In genomic region chr15:86250269-86250668, GRCm38 (mm10) we compare ENCODE assay signal across 7 mouse cellular contexts. TPM values are rescaled to one million over a fixed set of nuclear protein-coding genes. Genes with fewer than 3 reads are reported as not detected.
DNase-seq lines count a peak whose midpoint lies in the region; ATAC-seq and TF ChIP-seq lines count a peak whose summit lies in the region.

No protein-coding gene starts in this region.

- H3K4me2 ChIP-seq in kidney, embryonic 15.5 days = no peak overlapping the region

- no peaks in the 10 kb centered on the region for H3K4me1 ChIP-seq in testis, adult 2 months (ENCODE audit: control insufficient read depth, insufficient read depth, low read length)
- H3K4me1 ChIP-seq in bone marrow, adult 2 months (ENCODE audit: control insufficient read depth, insufficient read depth, low read length) = peaks cover 8% of the 10 kb centered on the region
- peaks cover 15% of the 10 kb centered on the region for H3K4me1 ChIP-seq in forebrain, embryonic 10.5 days
- 0 out of 2 replicates have a peak, but pooled peaks cover 4% of the 10 kb centered on the region for H3K4me1 ChIP-seq in kidney, embryonic 15.5 days

- H3K27me3 ChIP-seq in testis, adult 2 months (ENCODE audit: control insufficient read depth, insufficient read depth, low read length) = no peaks in the 10 kb centered on the region
- H3K27me3 ChIP-seq in forebrain, embryonic 10.5 days (ENCODE audit: poor library complexity, severe bottlenecking) = peaks cover 35% of the 10 kb centered on the region
- H3K27me3 ChIP-seq in kidney, embryonic 15.5 days = no peaks in the 10 kb centered on the region

- no peak for DNase-seq in testis, postnatal 14 days (ENCODE audit: low spot score)
- DNase-seq in forebrain, embryonic 10.5 days (ENCODE audit: extremely low spot score, low spot score) = peak; percentile 33
- DNase-seq in lung, postnatal 25 days (ENCODE audit: low spot score) = peak; percentile 22
- peak; percentile 43 for DNase-seq in right cerebral cortex, postnatal 14 days

- TF ChIP-seq POLR2A in testis, adult 2 months (IDR thresholded peaks at IDR 0.05; ENCODE audit: control insufficient read depth, low read depth, low read length) = no peak
- no peak for TF ChIP-seq POLR2A in bone marrow, adult 2 months (IDR thresholded peaks at IDR 0.05; ENCODE audit: borderline replicate concordance, control insufficient read depth, low read depth, low read length)

- no peak overlapping the region for H3K9ac ChIP-seq in kidney, embryonic 15.5 days

- no peaks in the 10 kb centered on the region for H3K9me3 ChIP-seq in forebrain, embryonic 10.5 days
- H3K9me3 ChIP-seq in kidney, embryonic 15.5 days (replicated peaks) = no peaks in the 10 kb centered on the region

- 0 out of 2 replicates have a peak, but pooled peaks have one; percentile 9 for ATAC-seq in kidney, embryonic 15.5 days (replicated peaks; ENCODE audit: low FRiP score)

- no peak overlapping the region for H3K4me3 ChIP-seq in testis, adult 2 months (ENCODE audit: control insufficient read depth, low read depth, low read length)
- peak overlapping the region; percentile 35 for H3K4me3 ChIP-seq in bone marrow, adult 2 months (replicated peaks; ENCODE audit: control insufficient read depth, low read depth, low read length)
- H3K4me3 ChIP-seq in forebrain, embryonic 10.5 days = no peak overlapping the region
- H3K4me3 ChIP-seq in kidney, embryonic 15.5 days (replicated peaks) = no peak overlapping the region

- H3K27ac ChIP-seq in testis, adult 2 months (ENCODE audit: control insufficient read depth, insufficient read depth, low read depth, low read length) = no peak overlapping the region
- H3K27ac ChIP-seq in bone marrow, adult 2 months (ENCODE audit: control insufficient read depth, insufficient read depth, low read depth, low read length, poor library complexity) = no peak overlapping the region
- H3K27ac ChIP-seq in forebrain, embryonic 10.5 days = no peak overlapping the region
- no peak overlapping the region for H3K27ac ChIP-seq in kidney, embryonic 15.5 days

- 0 out of 2 replicates have a peak, but pooled peaks cover 1% of the 10 kb centered on the region for H3K36me3 ChIP-seq in testis, adult 2 months (ENCODE audit: control insufficient read depth, insufficient read depth, low read length)
- H3K36me3 ChIP-seq in forebrain, embryonic 10.5 days (replicated peaks) = peaks cover 4% of the 10 kb centered on the region; the same call in 1 of the 2 replicates
- peaks cover 5% of the 10 kb centered on the region for H3K36me3 ChIP-seq in kidney, embryonic 15.5 days

- TF ChIP-seq CTCF in testis, adult 2 months (IDR thresholded peaks at IDR 0.05; ENCODE audit: control insufficient read depth, insufficient read depth, insufficient replicate concordance, low read depth, low read length) = peak; percentile 51; the same call in 1 of the 2 replicates
- peak; percentile 84 for TF ChIP-seq CTCF in bone marrow, adult 2 months (IDR thresholded peaks at IDR 0.05; ENCODE audit: control insufficient read depth, insufficient read depth, low read length)

- WGBS in bone marrow, adult 2 months = 38% methylated on average over 9 of the region's 9 CpGs
- 76% methylated on average over 9 of the region's 9 CpGs for WGBS in forebrain, embryonic 10.5 days
- 77% methylated on average over 9 of the region's 9 CpGs for WGBS in kidney, embryonic 15.5 days

RNA-seq across cellular contexts. Expression of gene Tbc1d22a, which starts 36.0 kb away (rescaled TPM):
- 19.5 and 23.0 TPM in 2 replicates for polyA plus RNA-seq in testis, adult 2 months (2012; rRNA removed)
- polyA plus RNA-seq in bone marrow, adult 2 months (2011; ENCODE audit: insufficient read depth, insufficient read length, low replicate concordance, missing spikeins) = 5.2 and 16.3 TPM in 2 replicates
- polyA plus RNA-seq in forebrain, embryonic 10.5 days (2016; fragmentation: Nextera tagmentation; extraction: Ambion mirVana) = 9.5 and 10.8 TPM in 2 replicates
- 13.1 and 13.8 TPM in 2 replicates for polyA plus RNA-seq in kidney, embryonic 15.5 days (2015; fragmentation: Nextera tagmentation; extraction: Ambion mirVana)
